14 mouse cellular contexts compared by ENCODE assay signal in the genomic region with DNA sequence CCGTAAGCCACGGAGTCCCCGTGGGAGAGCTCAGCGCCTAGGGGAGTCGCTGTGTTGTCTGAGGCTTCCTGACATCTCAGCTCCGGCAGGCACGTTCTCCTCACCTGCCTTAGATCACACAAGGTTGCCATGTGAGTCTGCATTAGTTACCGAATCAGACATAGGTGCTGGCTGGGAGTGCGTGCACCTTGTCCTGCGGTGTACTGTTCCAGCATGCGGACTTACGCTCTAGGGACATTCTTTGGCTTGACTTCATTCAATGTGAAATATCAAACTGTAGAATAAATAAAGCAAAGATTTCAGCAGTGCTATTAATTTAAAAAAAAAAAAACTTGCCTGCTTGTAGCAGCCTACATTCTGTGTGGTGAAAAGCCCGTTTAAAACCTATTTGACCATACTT.
"Had no signal": no experiment of that assay in that cellular context is flagged by ENCODE, and none has a peak within 500 bp of the region (broad histone marks: within the 10 kb centered on the region; RNA-seq: fewer than 3 reads in every experiment).

No protein-coding gene starts in this region.

- H3K4me2 ChIP-seq: limb, embryonic 12.5 days had no signal

- H3K9me3 ChIP-seq: limb, embryonic 12.5 days had no signal

- DNase-seq: kidney, adult 9 months; kidney, postnatal 14 days; lung, adult 2 months; lung, postnatal 36 days; midbrain, embryonic 14.5 days; right cerebral cortex, adult 18-20 months; right cerebral cortex, postnatal 25 days; thymus, adult 2 months; thymus, postnatal 25 days had no signal

- H3K4me3 ChIP-seq: limb, embryonic 12.5 days; myocyte had no signal

- ATAC-seq: intestine, embryonic 16.5 days; lung, postnatal 0 days had no signal

- H3K27ac ChIP-seq: limb, embryonic 12.5 days; liver, embryonic 14.5 days had no signal

- H3K9ac ChIP-seq: limb, embryonic 12.5 days; liver, embryonic 14.5 days had no signal

- H3K27me3 ChIP-seq: limb, embryonic 12.5 days had no signal
